Mouse (Mus musculus): ENCODE results near the gene Wdr90. TPM values are rescaled to one million over a fixed set of nuclear protein-coding genes. Genes with fewer than 3 reads are reported as not detected.

The Wdr90 gene
- polyA plus RNA-seq, 1 experiment from 2014 or later = 19.8 TPM

DNA sequence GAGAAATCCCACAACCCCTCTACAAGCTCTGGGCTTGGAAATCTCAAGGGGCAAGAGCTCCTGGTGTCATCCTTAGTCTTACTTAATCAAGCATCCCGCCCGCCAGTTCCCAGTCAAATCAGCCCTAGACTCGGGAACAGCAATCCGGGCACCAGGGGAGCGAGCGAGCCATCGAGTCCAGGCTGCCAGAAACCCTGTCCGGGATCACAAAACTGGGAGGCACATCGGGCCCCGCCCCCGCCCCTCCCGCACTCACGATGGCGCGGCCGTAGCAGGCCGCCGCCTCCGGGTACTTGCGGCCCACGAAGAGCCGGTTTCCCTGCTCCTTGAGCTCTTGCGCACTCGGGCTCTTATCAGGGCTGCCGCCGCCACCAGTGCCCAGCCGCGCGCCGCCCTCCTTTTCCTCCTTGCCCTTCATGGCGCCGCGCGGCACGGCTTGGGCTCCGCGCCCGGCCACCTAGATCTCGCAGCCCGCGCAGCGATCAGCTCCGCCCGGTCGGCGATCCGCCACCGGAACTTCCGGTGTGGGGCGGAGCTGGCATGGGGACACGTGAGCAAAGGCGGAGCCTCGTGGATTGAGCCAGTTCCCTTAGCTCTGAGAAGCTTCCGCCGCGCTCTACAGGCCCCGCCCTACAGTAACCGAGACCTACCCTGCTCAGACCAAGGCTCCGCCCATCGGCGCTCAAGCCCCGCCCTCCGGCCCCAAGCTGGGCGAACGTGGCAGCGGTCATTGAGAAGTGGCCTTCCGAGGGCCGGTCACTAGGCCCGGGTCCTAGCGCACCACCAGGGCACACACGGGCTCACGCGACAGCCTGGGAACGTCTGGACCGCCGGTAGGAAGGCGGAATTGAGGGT lies 28.6 kb downstream of the Wdr90 start:
- Histone ChIP-seq H3K4me1 (replicated peaks) (peaks cover 85% of the 10 kb centered on the region), H3K4me3 (peak overlapping the region; percentile 82), H3K9ac (peak overlapping the region; percentile 91), H3K4me2 (peak overlapping the region; percentile 99), H3K36me3 (peaks cover 41% of the 10 kb centered on the region), H3K27me3 (no peaks in the 10 kb centered on the region), H3K9me3 (no peaks in the 10 kb centered on the region), H3K27ac (peak overlapping the region; percentile 97)
- under 1% methylated on average over 64 of the region's 77 CpGs for WGBS
- ATAC-seq (ENCODE audit: low FRiP score) = peak; percentile 89

DNA sequence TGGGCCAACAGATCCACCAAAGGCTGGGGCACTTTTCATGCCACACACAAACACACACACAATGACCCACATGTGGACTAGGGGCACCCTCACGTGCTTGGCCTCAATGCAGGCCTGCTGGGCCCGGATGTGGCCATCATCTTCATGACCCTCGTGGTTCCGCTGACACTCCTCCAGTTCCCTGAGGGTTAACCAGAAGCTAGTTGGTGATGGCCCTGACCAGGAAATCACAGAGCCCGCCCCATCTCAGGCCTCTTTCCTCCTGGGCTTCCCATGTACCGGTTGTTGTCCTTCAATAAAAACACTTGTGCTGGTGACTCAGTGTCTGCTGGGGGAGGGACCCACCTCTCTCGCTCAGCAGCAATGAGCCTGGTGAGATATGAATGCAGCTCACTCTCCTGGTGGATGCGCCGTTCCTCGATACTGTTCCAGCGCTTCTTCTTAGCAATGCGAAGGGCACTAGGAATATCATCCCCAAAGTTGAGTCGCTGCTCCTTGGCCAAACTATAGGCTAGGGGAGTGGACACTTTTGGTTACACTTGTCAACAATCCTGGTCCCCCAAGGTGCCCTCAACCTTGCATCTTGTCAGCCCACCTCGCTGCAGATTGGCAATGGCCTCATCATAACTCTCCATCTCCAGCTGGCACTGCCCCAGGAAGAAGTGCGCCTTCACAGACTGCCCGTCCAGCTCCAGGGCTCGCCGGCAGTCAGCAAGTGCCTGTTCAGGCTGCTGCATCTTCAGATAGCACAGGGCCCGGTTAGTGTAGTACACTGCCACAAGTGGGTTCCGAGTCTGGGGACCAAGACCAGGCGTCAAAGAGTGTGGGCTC lies 29.6 kb downstream of the Wdr90 start:
- H3K4me1 ChIP-seq (replicated peaks) = peaks cover 85% of the 10 kb centered on the region
- no peaks in the 10 kb centered on the region for H3K27me3 ChIP-seq
- no peaks in the 10 kb centered on the region for H3K9me3 ChIP-seq
- H3K36me3 ChIP-seq = peaks cover 51% of the 10 kb centered on the region
- peak overlapping the region; percentile 91 for H3K9ac ChIP-seq
- peak overlapping the region; percentile 99 for H3K4me2 ChIP-seq
- ATAC-seq (ENCODE audit: low FRiP score) = no peak
- WGBS = 66% methylated on average over 21 of the region's 21 CpGs
- H3K4me3 ChIP-seq = peak overlapping the region; percentile 82
- peak overlapping the region; percentile 97 for H3K27ac ChIP-seq

DNA sequence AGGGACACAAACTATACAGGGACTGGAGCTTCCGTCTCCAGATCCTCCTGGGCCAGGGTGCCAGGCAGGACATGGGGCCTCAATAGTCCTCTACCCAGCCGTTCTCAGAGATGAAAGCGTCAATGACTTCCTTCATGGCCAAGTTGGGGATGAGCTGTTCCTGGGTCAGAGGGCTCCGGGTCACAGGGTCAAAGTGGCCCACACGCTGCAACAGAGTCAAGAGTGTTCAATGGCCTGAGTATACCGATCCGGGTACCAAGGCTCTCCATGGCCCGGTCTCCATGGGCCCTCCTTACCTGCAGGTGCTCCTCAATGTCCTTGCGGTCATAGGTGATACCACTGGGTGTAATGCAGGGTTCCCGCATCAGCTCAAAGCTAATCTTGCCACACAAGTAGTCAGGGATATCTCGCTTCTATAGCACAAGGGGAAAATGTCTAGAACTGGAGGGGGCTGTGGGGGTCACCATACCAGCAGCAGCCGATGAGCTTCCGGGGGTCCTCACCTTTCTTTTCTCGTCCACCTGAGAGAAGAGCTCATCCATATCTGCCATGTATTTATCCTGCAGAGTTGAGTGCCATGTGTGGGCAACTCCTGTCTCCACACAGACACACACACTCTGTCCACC lies 30.4 kb downstream of the Wdr90 start:
- peaks cover 58% of the 10 kb centered on the region for H3K36me3 ChIP-seq
- ATAC-seq (ENCODE audit: low FRiP score) = no peak
- H3K9me3 ChIP-seq = no peaks in the 10 kb centered on the region
- peak overlapping the region; percentile 82; the same call in 1 of the 2 replicates for H3K4me3 ChIP-seq
- peaks cover 85% of the 10 kb centered on the region for H3K4me1 ChIP-seq (replicated peaks)
- peak overlapping the region; percentile 91 for H3K9ac ChIP-seq
- peak overlapping the region; percentile 99 for H3K4me2 ChIP-seq
- H3K27ac ChIP-seq = no peak overlapping the region; the same call in 1 of the 2 replicates
- H3K27me3 ChIP-seq = no peaks in the 10 kb centered on the region
- 91% methylated on average over 14 of the region's 14 CpGs for WGBS

DNA sequence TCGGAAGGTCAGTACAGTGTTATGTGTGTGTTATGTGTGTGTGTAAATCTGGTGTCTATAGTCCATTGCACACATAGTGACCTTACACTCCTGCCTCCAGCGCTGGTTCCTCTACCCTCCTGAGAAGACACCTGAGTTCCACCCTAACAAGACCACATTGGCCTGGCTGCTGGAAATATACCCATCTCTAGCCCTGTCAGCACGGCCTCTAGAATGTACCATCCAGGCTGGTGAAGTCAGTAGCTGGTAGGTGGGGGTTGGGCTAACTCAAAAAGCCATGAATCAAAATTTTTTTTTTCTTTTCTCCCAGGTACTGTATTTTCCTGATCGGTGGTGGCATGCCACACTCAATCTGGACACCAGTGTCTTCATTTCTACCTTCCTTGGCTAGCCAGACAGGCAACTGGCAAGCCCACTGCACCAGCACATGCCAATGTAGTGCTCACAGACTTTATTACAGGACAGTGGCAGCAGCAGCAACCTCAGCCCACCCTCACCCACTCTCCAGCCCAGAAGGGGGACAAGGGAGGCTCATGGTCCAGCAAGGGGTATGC lies 31.0 kb downstream of the Wdr90 start:
- ATAC-seq (ENCODE audit: low FRiP score) = no peak
- peak overlapping the region; percentile 92 for H3K4me2 ChIP-seq
- 0 out of 2 replicates have a peak overlapping the region, but pooled peaks have one; percentile 95 for H3K27ac ChIP-seq
- H3K36me3 ChIP-seq = peaks cover 58% of the 10 kb centered on the region
- peak overlapping the region; percentile 67 for H3K4me3 ChIP-seq
- H3K9me3 ChIP-seq = no peaks in the 10 kb centered on the region
- 90% methylated on average over 4 of the region's 4 CpGs for WGBS
- peak overlapping the region; percentile 89; the same call in 1 of the 2 replicates for H3K9ac ChIP-seq
- peaks cover 85% of the 10 kb centered on the region for H3K4me1 ChIP-seq (replicated peaks)
- no peaks in the 10 kb centered on the region for H3K27me3 ChIP-seq

DNA sequence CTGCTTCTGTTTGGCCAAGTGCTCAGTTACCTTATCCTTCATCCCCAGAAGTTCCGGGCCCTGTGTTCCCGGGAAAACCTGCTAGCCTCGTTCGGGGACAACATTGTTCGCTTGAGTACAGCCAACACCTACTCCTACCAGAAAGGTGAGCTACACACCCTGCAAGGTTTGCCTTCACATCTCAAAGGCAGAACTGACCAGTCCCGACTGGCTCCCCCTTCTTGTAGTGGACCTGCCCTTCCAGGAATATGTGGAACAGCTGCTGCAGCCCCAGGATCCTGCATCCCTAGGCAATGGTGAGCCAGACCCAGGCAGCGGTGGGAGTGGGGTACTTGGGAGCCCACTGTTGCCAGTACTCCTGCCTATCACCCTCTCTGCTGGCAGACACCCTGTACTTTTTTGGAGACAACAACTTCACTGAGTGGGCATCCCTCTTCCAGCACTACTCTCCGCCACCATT lies 31.7 kb downstream of the Wdr90 start:
- H3K36me3 ChIP-seq = peaks cover 51% of the 10 kb centered on the region
- no peaks in the 10 kb centered on the region for H3K9me3 ChIP-seq
- H3K4me3 ChIP-seq = peak overlapping the region; percentile 67
- peaks cover 85% of the 10 kb centered on the region for H3K4me1 ChIP-seq (replicated peaks)
- peak overlapping the region; percentile 89 for H3K9ac ChIP-seq
- H3K27me3 ChIP-seq = no peaks in the 10 kb centered on the region
- WGBS = 40% methylated on average over 8 of the region's 8 CpGs
- ATAC-seq (ENCODE audit: low FRiP score) = no peak
- H3K4me2 ChIP-seq = peak overlapping the region; percentile 92
- peak overlapping the region; percentile 95 for H3K27ac ChIP-seq

DNA sequence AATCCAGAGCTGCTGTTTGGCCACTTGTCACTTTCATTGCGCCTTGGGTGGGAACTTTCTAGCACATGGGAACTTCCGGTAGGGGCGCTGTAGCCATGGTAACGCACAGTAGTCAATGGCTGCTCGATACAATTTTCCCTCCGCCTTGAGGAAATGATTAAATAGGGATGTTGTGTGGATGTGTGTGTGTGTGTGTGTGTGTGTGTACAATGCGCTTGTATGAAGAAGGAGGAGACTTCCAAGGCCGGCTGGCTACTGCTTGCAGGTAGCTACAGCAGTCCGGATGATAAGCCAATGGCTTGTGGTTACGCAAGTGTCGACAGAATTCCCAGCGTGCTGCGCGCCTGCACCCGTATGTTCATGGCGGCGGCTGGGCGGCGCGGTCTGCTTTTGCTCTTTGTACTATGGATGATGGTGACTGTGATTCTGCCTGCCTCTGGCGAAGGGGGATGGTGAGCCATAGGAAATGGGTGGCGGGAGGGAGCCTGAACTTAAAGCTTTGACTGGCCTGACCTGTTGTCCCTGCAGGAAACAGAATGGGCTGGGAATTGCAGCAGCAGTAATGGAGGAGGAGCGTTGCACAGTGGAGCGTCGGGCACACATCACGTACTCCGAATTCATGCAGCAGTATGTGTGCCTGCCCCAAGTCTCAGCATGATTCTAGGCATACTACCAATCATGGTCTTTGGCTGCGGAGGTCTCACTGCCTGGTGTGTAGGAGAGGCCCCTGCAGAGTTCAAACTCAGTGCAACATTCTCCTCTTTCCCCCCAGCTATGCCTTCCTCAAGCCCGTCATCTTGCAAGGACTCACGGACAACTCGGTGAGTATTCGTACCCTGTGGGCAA lies 32.4 kb downstream of the Wdr90 start, which contains the start of gene Jmjd8:
Gene Jmjd8, plus strand, starts transcription at position 156 of the 846 bp plus-strand sequence.
- H3K4me3 ChIP-seq = peak within 1 kb of the TSS; percentile 67
- H3K27ac ChIP-seq = peak within 1 kb of the TSS; percentile 95
- peak within 1 kb of the TSS; percentile 89 for H3K9ac ChIP-seq
- H3K4me2 ChIP-seq = peak within 1 kb of the TSS; percentile 92
- no peaks in the 10 kb centered on the region for H3K27me3 ChIP-seq
- peaks cover 85% of the 10 kb centered on the region for H3K4me1 ChIP-seq (replicated peaks)
- peaks cover 51% of the 10 kb centered on the region for H3K36me3 ChIP-seq
- no peaks in the 10 kb centered on the region for H3K9me3 ChIP-seq
- 1% methylated on average over 32 of the region's 32 CpGs for WGBS
- peak; percentile 60 for ATAC-seq (ENCODE audit: low FRiP score)

DNA sequence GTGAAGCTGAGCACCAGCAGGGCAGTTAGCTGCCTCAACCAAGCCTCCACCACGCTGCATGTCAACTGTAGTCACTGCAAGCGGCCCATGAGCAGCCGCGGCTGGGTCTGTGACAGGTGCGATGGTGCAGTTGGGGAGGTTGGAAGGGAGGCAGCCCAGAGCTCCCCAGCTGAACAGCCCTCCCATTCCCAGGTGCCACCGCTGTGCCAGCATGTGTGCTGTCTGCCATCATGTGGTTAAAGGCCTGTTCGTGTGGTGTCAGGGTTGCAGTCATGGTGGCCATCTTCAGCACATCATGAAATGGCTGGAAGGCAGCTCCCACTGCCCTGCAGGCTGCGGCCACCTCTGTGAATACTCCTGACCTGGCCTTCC lies 33.1 kb downstream of the Wdr90 start:
- Histone ChIP-seq H3K27me3 (no peaks in the 10 kb centered on the region), H3K36me3 (peaks cover 51% of the 10 kb centered on the region), H3K27ac (peak overlapping the region; percentile 95), H3K4me3 (peak overlapping the region; percentile 67), H3K9me3 (no peaks in the 10 kb centered on the region), H3K4me1 (replicated peaks) (peaks cover 82% of the 10 kb centered on the region), H3K4me2 (peak overlapping the region; percentile 92), H3K9ac (peak overlapping the region; percentile 89)
- 84% methylated on average over 8 of the region's 8 CpGs for WGBS
- no peak for ATAC-seq (ENCODE audit: low FRiP score)

DNA sequence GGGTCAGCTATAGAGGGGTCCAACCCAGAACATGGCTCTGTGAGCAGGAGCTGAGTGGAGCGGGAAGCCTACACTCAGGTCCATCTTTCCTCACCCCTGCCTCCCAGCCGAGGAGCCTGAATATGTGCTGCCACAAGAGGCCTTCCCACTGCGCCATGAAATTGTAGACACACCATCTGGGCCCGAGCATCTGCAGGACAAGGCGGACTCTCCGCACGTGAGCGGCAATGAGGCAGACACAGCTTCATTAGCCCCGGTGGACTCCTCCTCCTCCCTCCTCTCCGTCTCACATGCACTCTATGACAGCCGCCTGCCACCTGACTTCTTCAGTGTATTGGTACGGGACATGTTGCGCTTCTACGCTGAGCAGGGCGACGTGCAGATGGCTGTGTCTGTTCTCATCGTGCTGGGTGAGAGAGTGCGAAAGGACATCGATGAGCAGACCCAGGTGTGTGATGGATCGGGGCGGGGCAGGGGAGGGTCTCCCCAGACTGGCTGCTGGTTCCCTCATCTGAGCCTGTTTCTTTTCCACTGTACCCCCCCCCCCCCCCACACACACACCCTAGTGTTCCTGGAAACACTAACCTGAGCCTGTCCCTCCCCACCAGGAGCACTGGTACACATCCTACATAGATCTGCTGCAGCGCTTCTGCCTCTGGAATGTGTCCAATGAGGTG lies 33.6 kb downstream of the Wdr90 start:
- Histone ChIP-seq H3K27me3 (no peaks in the 10 kb centered on the region), H3K9ac (peak overlapping the region; percentile 89), H3K4me2 (peak overlapping the region; percentile 92; the same call in 1 of the 2 replicates), H3K36me3 (peaks cover 51% of the 10 kb centered on the region), H3K4me1 (replicated peaks) (peaks cover 85% of the 10 kb centered on the region), H3K4me3 (no peak overlapping the region), H3K27ac (no peak overlapping the region; the same call in 1 of the 2 replicates), H3K9me3 (no peaks in the 10 kb centered on the region)
- 87% methylated on average over 22 of the region's 22 CpGs for WGBS
- ATAC-seq (ENCODE audit: low FRiP score) = no peak

DNA sequence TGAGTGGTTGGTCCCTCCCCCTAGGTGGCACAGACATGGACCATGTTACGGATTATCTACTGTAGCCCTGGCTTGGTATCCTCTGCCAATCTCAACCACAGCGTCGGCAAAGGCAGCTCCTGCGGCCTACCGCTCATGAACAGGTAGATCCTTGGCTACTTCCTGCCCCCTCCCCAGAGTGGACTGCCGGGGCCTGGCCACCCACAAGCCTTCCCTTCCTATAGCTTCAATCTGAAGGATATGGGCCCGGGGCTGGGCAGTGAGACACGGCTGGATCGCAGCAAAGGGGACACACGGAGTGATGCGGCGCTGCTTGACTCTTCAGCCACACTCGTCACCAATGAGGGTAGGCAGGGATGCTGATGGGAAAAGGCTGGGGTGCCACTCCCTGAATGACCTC lies 34.3 kb downstream of the Wdr90 start:
- Histone ChIP-seq H3K9me3 (no peaks in the 10 kb centered on the region), H3K27me3 (no peaks in the 10 kb centered on the region), H3K36me3 (peaks cover 51% of the 10 kb centered on the region), H3K4me3 (no peak overlapping the region), H3K27ac (no peak overlapping the region), H3K4me2 (no peak overlapping the region), H3K9ac (0 out of 2 replicates have a peak overlapping the region, but pooled peaks have one; percentile 13), H3K4me1 (replicated peaks) (peaks cover 82% of the 10 kb centered on the region)
- no peak for ATAC-seq (ENCODE audit: low FRiP score)
- 97% methylated on average over 13 of the region's 13 CpGs for WGBS

DNA sequence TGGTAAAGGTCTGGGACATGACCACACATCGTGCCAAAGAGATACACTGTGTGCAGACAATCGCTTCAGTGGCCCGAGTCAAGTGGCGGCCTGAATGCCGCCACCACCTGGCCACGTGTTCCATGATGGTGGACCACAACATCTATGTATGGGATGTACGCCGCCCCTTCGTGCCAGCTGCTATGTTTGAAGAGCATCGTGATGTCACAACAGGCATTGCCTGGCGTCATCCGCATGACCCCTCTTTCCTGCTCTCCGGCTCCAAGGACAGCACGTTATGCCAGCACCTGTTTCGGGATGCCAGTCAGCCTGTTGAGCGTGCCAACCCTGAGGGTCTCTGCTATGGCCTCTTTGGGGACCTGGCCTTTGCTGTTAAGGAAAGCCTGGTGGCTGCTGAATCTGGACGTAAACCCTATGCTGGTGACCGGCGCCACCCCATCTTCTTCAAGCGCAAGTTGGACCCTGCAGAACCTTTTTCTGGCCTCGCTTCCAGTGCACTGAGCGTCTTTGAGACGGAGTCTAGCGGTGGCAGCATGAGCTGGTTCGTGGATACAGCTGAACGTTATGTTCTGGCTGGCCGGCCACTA lies 35.2 kb downstream of the Wdr90 start:
- no peak overlapping the region for H3K4me2 ChIP-seq
- H3K36me3 ChIP-seq = peaks cover 44% of the 10 kb centered on the region
- H3K9ac ChIP-seq = 0 out of 2 replicates have a peak overlapping the region, but pooled peaks have one; percentile 8
- no peaks in the 10 kb centered on the region for H3K9me3 ChIP-seq
- no peak overlapping the region for H3K4me3 ChIP-seq
- H3K4me1 ChIP-seq (replicated peaks) = peaks cover 73% of the 10 kb centered on the region
- no peaks in the 10 kb centered on the region for H3K27me3 ChIP-seq
- no peak for ATAC-seq (ENCODE audit: low FRiP score)
- WGBS = 96% methylated on average over 27 of the region's 27 CpGs
- no peak overlapping the region for H3K27ac ChIP-seq
